Mouse (Mus musculus) small intestine, adult 2 months (tissue): ENCODE data around the gene Gm20458.

Experiments used
- CTCF ChIP-seq: fragments of 200-500 bp; IDR thresholded peaks from 2 replicates; pipeline ENCODE4 v1.5.1; 2012; ENCODE audit warnings: low read depth, mild to moderate bottlenecking, control low read depth, inconsistent platforms, low read length, moderate library complexity, mixed read lengths; ENCODE audit not compliant: insufficient replicate concordance, insufficient read length; ENCODE audit errors: extremely low read depth
- POLR2A ChIP-seq: fragments of 200-500 bp; IDR thresholded peaks from 2 replicates; pipeline ENCODE4 v1.6.1; 2012; ENCODE audit warnings: low read depth, mild to moderate bottlenecking, control low read depth, inconsistent platforms, low read length, moderate library complexity

DNA sequence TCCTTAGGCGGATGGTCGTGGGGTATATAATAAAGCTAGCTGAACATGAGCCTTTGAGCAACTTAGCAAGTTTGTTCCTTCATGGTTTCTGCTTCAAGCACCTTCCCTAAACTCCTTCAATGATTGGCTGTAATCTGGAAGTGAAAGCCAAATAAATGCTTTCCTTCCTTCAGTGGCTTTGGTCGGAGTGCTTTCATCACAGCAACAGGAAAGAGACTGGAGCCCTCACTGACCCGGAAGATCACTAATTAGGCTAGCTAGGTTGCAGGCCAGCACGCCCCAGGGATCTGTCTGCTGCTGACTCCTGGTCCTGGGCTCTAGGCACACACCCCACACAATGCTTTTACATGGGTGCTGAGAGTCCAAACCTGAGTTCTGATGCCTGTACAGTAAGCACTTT, 67.8 kb downstream of the Gm20458 start:
- TF ChIP-seq CTCF (no peak), POLR2A (no peak)
